Mouse (Mus musculus) olfactory bulb, adult 2 months (tissue): ENCODE measurements around the gene Il13.

Experiments used
- CTCF ChIP-seq: fragments of 200-500 bp; IDR thresholded peaks from 2 replicates; pipeline ENCODE4 v1.5.1; 2012; ENCODE audit warnings: low read depth, mild to moderate bottlenecking, low read length, moderate library complexity; ENCODE audit not compliant: insufficient read depth
- POLR2A ChIP-seq: fragments of 200-500 bp; IDR thresholded peaks from 2 replicates; pipeline ENCODE4 v1.6.1; 2012; ENCODE audit warnings: mild to moderate bottlenecking, low read depth, low read length, moderate library complexity; ENCODE audit not compliant: insufficient read depth

- TF ChIP-seq CTCF = no peak
- no peak for TF ChIP-seq POLR2A
Measured at GRCm38 (mm10) chr11:53585510-53585909, 49.0 kb downstream of the Il13 start.
